Mouse (Mus musculus) heart, embryonic 14.5 days (tissue): ENCODE results near the gene Dck. TPM values are rescaled to one million over a fixed set of nuclear protein-coding genes. Genes with fewer than 3 reads are reported as not detected.

Source experiments
- polyA plus RNA-seq: library from polyadenylated mRNA; unstranded; fragments of >200 nt; fragmentation: Nextera tagmentation; extraction: Ambion mirVana; gene quantifications from 2 replicates; pipeline ENCODE4 v1.2.1, GENCODE M21; 2014

Gene Dck
- polyA plus RNA-seq, 1 experiment from 2014 or later = 34.8 TPM

Other genes starting within 250 kb of the Dck start
- gene Jchain, start 237.1 kb upstream of the Dck start, polyA plus RNA-seq = 0.11 TPM in 1 of 2 replicates, not detected in the other
- gene Utp3, start 210.5 kb upstream of the Dck start, polyA plus RNA-seq = 42.0 and 42.3 TPM in 2 replicates
- gene Rufy3, start 200.0 kb upstream of the Dck start, polyA plus RNA-seq = 15.6 and 16.5 TPM in 2 replicates
- 93.9 and 95.3 TPM in 2 replicates for gene Grsf1, start 88.8 kb upstream of the Dck start, polyA plus RNA-seq
- gene Mob1b, start 44.1 kb upstream of the Dck start, polyA plus RNA-seq = 29.2 and 31.0 TPM in 2 replicates
- gene Slc4a4, start 121.8 kb downstream of the Dck start, polyA plus RNA-seq = 7.0 and 7.3 TPM in 2 replicates